Mouse (Mus musculus) embryonic facial prominence, embryonic 14.5 days (tissue): ENCODE results near the gene Gm21987. TPM values are rescaled to one million over a fixed set of nuclear protein-coding genes. Genes with fewer than 3 reads are reported as not detected.
A peak's percentile ranks its signal among the peaks of the same experiment; 100 is the strongest.

ENCODE experiments used
- ATAC-seq: fragments of 200-750 bp; cut with Nextera tagmentation; 2 replicates; pipeline ENCODE4 v1.8.0; 2017; ENCODE audit warnings: low read depth, moderate number of reproducible peaks, moderate TSS enrichment
- DNase-seq: peaks from one replicate; pipeline ENCODE4 v3.0.0-alpha.2; 2015; ENCODE audit warnings: low spot score
- H3K27ac ChIP-seq: fragments of 300-500 bp; sonication (generic); replicated peaks from 2 replicates; pipeline ENCODE4 v1.5.1; 2014; ENCODE audit warnings: low read depth, mild to moderate bottlenecking, low read length, moderate library complexity
- H3K27me3 ChIP-seq: fragments of 300-500 bp; sonication (generic); replicated peaks from 2 replicates; pipeline ENCODE4 v1.6.1; 2014; ENCODE audit warnings: low read length; ENCODE audit not compliant: control insufficient read depth, insufficient read depth
- H3K36me3 ChIP-seq: fragments of 300-500 bp; sonication (generic); 2 replicates; pipeline ENCODE4 v1.6.1; 2014; ENCODE audit warnings: low read length, mixed read lengths; ENCODE audit not compliant: control insufficient read depth, insufficient read depth
- H3K4me1 ChIP-seq: fragments of 300-500 bp; sonication (generic); 2 replicates; pipeline ENCODE4 v1.6.1; 2014; ENCODE audit warnings: antibody characterized with exemption, low read length; ENCODE audit not compliant: control insufficient read depth, insufficient read depth
- H3K4me2 ChIP-seq: fragments of 300-500 bp; sonication (generic); 2 replicates; pipeline ENCODE4 v1.6.1; 2014; ENCODE audit warnings: low read depth, mild to moderate bottlenecking, low read length, moderate library complexity, mixed read lengths
- H3K4me3 ChIP-seq: fragments of 300-500 bp; sonication (generic); 2 replicates; pipeline ENCODE4 v1.5.1; 2014; ENCODE audit warnings: low read depth, mild to moderate bottlenecking, low read length
- H3K9ac ChIP-seq: fragments of 300-500 bp; sonication (generic); 2 replicates; pipeline ENCODE4 v1.6.1; 2014; ENCODE audit warnings: low read depth, mild to moderate bottlenecking, low read length, moderate library complexity, mixed read lengths
- H3K9me3 ChIP-seq: fragments of 300-500 bp; sonication (generic); 2 replicates; pipeline ENCODE4 v1.6.1; 2016; ENCODE audit warnings: low read length; ENCODE audit not compliant: control insufficient read depth
- WGBS: fragments of 180-500 bp; shearing (Covaris S2); extraction: QIAGEN DNeasy Blood & Tissue Kit; methylation state at CpG from one replicate; pipeline ENCODE4 v1.1.7; 2014; 5-methylcytosine and 5-hydroxymethylcytosine counted together
- polyA plus RNA-seq: library from polyadenylated mRNA; unstranded; fragments of >200 nt; fragmentation: Nextera tagmentation; extraction: Ambion mirVana; gene quantifications from 2 replicates; pipeline ENCODE4 v1.2.1, GENCODE M21; 2014

Gm21987 gene
- polyA plus RNA-seq, 1 experiment from 2014 or later, result not detected

DNA sequence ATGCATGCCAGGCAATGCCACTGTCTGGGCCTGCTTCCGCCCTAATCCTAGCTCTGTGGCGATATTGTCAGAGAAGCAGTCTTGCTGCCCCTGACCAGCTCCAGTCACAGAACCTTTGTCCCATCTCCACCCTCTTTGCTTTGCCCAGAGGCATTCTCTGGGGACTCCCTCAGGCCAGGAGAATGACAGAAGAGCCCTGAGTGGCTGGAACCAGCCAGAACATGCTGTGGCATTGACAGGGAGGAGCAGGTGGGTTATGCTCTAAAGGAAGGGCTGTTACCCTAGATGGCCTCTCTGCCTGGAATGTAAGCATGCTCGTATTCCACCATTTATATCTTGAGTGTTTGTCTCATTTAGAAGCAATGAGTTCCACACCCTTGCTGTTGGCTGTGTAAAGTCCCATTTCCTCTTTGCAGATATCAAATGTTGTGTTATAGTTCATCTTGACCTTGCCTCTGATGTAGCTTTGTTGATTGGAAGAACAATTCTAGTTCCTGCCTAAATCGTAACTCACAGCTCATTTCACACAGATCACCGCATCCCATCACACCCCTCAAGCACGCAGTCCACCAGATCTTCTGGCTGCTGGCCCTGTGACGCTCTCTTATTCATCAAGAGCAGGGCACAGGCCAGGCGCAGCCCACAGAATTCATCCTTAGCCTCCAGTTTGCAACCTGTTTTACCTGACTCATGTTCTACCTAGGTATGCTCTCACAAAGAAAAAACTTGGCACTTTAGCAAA, 24.0 kb downstream of the Gm21987 start:
- no peak overlapping the region for H3K27ac ChIP-seq
- no peak overlapping the region for H3K4me3 ChIP-seq
- no peaks in the 10 kb centered on the region; the same call in 1 of the 2 replicates for H3K4me1 ChIP-seq
- H3K36me3 ChIP-seq, result no peaks in the 10 kb centered on the region
- peak; percentile 83; the same call in 1 of the 2 replicates for ATAC-seq
- H3K9ac ChIP-seq, result no peak overlapping the region
- H3K27me3 ChIP-seq, result no peaks in the 10 kb centered on the region
- H3K4me2 ChIP-seq, result no peak overlapping the region
- peak; percentile 68 for DNase-seq
- no peaks in the 10 kb centered on the region for H3K9me3 ChIP-seq
- WGBS, result 73% methylated on average over 8 of the region's 8 CpGs

DNA sequence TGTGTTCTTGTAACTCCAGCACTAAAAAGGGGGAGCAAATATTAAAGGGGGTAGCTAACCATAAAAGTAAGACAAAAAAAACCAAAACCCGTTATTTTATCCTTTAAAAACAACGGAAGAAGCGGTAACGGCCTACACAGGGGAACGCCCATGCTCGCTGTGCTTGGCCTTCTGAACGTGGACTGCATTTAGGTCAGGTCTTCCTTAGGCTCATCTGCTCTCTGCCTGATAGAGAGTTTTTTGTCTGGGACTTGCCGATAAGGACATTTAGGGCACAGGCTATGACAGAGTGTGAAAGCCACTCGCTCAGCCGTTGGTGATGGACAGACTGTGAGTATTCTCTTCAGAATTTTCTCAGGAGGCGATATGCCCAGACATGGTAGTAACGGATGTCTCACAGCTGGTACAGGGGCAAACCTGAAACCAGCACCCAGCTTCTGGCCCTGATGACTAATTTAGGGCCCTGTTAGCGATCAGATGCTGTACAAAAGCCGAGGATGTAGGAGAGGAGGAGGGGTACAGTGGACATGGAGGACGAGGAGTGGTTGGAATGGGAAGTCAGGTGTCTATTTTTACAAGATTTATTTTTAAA, 25.0 kb downstream of the Gm21987 start:
- no peak overlapping the region for H3K4me2 ChIP-seq
- H3K4me1 ChIP-seq, result peaks cover 8% of the 10 kb centered on the region
- DNase-seq (no peak), ATAC-seq (no peak)
- H3K9me3 ChIP-seq, result no peaks in the 10 kb centered on the region
- H3K27me3 ChIP-seq, result no peaks in the 10 kb centered on the region
- no peaks in the 10 kb centered on the region for H3K36me3 ChIP-seq
- H3K9ac ChIP-seq, result no peak overlapping the region
- H3K27ac ChIP-seq, result no peak overlapping the region
- H3K4me3 ChIP-seq, result no peak overlapping the region
- WGBS, result 88% methylated on average over 15 of the region's 15 CpGs

DNA sequence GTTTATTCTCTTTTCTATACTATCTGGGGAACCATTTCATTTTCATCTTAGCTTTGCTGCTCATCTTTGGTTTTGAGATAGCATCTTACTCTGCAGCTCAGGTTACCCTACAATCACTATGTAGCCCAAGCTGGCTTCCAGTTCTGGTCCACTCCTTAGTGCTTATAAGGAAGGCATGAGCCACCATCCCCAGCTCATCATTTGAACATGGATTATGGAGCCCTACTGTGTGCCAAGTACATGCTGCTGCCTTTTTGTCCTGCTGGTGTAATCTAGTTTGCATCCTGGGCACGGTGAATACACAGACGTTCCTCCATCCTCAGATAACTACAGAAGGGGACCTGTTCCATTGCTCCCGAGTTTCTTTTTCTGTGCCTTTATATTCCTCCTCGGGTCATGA, 26.0 kb downstream of the Gm21987 start:
- Histone ChIP-seq H3K9ac (no peak overlapping the region), H3K4me3 (no peak overlapping the region), H3K4me2 (no peak overlapping the region), H3K27ac (no peak overlapping the region), H3K9me3 (no peaks in the 10 kb centered on the region), H3K36me3 (no peaks in the 10 kb centered on the region), H3K27me3 (no peaks in the 10 kb centered on the region), H3K4me1 (peaks cover 13% of the 10 kb centered on the region)
- 90% methylated on average over 4 of the region's 4 CpGs for WGBS
- no peak for DNase-seq
- ATAC-seq, result no peak

DNA sequence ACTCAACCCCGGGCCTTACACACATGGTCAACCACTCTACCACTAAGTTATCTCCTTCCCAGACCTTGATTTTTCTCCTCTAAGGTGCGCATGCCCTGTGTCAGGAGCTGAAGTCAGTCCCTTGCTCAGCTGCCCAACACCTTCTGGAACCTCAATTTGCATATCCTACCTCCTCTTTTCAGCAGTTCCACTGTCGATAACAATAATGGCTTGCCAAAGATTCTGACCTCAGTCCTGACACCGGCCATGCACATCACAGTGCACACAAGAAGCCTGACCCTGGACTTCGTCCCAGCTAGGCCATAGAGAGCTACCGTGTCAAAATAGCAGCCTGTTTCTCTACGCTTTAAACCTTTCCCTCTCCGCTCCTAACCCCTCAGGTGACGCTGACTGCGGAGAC, 26.6 kb downstream of the Gm21987 start:
- no peak overlapping the region for H3K9ac ChIP-seq
- H3K36me3 ChIP-seq, result no peaks in the 10 kb centered on the region
- H3K27me3 ChIP-seq, result no peaks in the 10 kb centered on the region
- peaks cover 13% of the 10 kb centered on the region for H3K4me1 ChIP-seq
- DNase-seq (no peak), ATAC-seq (no peak)
- 84% methylated on average over 10 of the region's 10 CpGs for WGBS
- no peak overlapping the region for H3K27ac ChIP-seq
- no peaks in the 10 kb centered on the region for H3K9me3 ChIP-seq
- no peak overlapping the region for H3K4me2 ChIP-seq
- H3K4me3 ChIP-seq, result no peak overlapping the region

DNA sequence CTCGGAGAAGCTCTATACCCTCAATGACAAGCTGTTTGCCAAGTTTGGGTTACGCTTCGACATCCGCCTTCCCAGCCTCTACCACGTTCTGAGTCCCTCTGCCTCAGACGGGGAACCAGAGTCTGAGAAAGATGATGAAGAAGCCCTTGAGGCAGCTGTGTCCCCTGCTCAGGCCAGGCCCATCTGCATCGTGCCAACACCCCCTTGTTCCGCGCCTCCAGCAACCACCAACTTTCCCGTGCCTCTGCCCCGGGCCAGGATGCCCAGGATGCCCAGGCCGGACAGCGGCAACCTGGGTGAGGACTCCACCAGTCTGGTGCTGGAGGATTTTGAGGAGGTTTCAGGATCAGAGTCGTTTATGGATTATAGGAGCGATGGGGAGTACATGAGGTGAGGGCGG, 27.1 kb downstream of the Gm21987 start:
- Histone ChIP-seq H3K36me3 (no peaks in the 10 kb centered on the region), H3K4me3 (no peak overlapping the region), H3K9me3 (no peaks in the 10 kb centered on the region), H3K4me2 (peak overlapping the region; percentile 24), H3K27me3 (no peaks in the 10 kb centered on the region), H3K4me1 (peaks cover 13% of the 10 kb centered on the region), H3K27ac (no peak overlapping the region), H3K9ac (no peak overlapping the region)
- 82% methylated on average over 16 of the region's 16 CpGs for WGBS
- ATAC-seq (no peak), DNase-seq (no peak)

DNA sequence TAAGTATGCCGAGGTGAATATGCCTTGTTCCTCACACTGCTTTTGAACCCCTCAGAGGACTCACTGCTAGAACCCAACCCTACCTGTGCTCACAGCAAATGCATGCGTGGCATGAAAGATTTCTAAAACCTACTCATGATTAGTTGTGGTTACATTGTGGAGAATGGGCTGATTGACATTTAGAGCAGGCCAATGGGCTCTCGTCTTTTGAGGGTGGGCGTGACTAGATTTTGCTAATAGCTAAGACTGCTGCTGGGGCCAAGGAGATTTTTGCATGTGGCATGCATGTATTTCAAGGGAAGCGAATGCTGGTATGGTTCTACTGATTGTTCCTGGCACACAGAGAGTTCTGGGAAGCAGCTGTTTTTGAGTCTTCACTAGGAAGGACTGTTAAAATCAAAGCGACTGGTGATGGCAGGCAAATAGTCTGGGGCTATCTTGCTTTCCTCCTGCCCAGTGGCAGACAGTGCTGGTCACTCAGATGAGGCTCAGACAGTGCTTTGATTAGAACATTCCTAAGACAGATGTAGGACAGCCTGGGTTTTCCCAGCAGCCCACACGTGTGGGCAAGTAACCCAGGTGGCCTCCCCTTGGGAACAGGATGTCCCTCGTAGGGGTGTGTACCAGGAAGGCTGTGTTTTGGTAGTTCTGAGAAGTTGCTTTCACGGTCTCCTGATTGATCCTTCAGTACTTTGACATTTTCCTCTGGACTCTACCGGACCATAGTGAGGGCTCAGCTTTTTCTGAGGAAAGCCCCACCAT, 27.7 kb downstream of the Gm21987 start:
- H3K27me3 ChIP-seq, result no peaks in the 10 kb centered on the region
- WGBS, result 72% methylated on average over 10 of the region's 10 CpGs
- no peak for ATAC-seq

DNA sequence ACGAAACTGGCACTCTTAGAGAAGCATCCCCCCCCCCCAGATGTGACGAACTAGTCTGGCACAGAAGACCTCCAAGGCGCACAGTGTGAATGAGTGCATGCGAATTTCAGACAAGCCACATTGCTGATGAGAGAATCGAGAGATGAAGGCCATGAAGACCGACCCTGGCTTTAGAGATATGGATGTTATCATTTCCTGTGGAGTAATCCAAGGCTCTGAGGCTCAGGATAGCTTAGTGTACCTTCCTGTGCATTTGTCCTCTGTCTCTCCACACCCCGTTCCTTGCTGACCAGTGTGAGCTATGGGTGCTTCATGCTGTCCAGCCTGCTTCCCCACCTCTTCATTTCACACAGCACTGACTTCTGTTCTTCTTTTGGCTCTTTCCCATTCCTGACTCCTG, 28.3 kb downstream of the Gm21987 start:
- WGBS, result 85% methylated on average over 7 of the region's 7 CpGs
- no peak for DNase-seq
- no peak for ATAC-seq
- no peaks in the 10 kb centered on the region for H3K27me3 ChIP-seq
- H3K9ac ChIP-seq, result no peak overlapping the region
- no peak overlapping the region for H3K27ac ChIP-seq
- H3K4me3 ChIP-seq, result no peak overlapping the region
- H3K9me3 ChIP-seq, result no peaks in the 10 kb centered on the region
- peaks cover 13% of the 10 kb centered on the region for H3K4me1 ChIP-seq
- H3K4me2 ChIP-seq, result no peak overlapping the region
- H3K36me3 ChIP-seq, result no peaks in the 10 kb centered on the region

More for the DNA sequence above, 27.7 kb downstream of the Gm21987 start:
- Histone ChIP-seq H3K9me3 (no peaks in the 10 kb centered on the region), H3K9ac (no peak overlapping the region), H3K4me1 (peaks cover 13% of the 10 kb centered on the region), H3K36me3 (no peaks in the 10 kb centered on the region), H3K4me2 (peak overlapping the region; percentile 24), H3K4me3 (no peak overlapping the region), H3K27ac (no peak overlapping the region)
- peak; percentile 36 for DNase-seq

DNA sequence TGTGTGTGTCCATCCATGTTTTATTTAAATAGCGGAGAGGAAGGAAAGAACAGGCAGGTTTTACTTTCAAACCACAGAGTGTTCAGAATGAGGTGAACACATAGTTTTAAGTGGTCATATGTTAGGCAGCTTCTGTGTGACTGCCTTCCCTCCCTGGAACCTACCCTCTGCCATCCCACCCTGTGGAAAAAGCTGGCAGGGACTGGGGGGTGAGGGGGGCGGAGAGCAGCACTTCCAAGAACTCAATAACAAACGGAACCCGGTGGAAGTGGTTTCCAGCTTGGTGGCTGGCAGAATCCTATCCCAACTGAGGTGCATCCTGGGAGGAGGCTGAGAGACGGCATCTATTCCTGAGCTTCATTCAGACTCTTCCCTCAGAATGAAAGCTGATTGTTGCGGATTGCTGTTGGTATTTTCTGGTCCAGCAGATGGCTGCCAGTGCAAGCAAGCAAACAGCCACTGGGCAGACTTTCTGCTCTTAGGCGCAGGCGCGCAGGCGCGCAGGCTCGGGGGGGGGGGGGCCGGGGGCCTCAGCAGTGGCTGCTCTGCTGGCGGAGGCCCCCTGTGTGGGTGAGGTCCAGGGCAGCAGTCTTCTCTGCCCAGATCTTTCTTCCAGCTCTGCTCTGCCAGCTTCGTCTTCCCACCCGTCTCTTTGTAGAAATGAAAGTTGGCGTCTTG, 29.5 kb downstream of the Gm21987 start:
- peak; percentile 89 for ATAC-seq
- Histone ChIP-seq H3K36me3 (no peaks in the 10 kb centered on the region), H3K4me2 (peak overlapping the region; percentile 56), H3K9me3 (no peaks in the 10 kb centered on the region), H3K27me3 (no peaks in the 10 kb centered on the region), H3K9ac (peak overlapping the region; percentile 58), H3K4me3 (peak overlapping the region; percentile 28), H3K27ac (peak overlapping the region; percentile 77), H3K4me1 (peaks cover 13% of the 10 kb centered on the region)
- WGBS, result 23% methylated on average over 16 of the region's 17 CpGs
- peak; percentile 83 for DNase-seq
